Mouse (Mus musculus) heart, adult 18-20 months (tissue): ENCODE measurements at regions not wholly inside any gene's neighbourhood (a gene's known extent, or its start where the extent isn't known, plus 50 kb on each side); places are given as distances from the start of the nearest gene placed in this dataset.

Experiments used
- DNase-seq, 2 experiments: peaks; one replicate each; pipeline ENCODE4 v3.0.0; 2021 to 2022; ENCODE audit warnings: mixed read lengths in 1 of 2

GRCm38 (mm10) chr2:160066491-160067303 lies 267.3 kb downstream of the Gm826 start:
- DNase-seq = peak; percentile 78 to 85

GRCm38 (mm10) chr2:160062148-160062937 lies 271.6 kb downstream of the Gm826 start:
- no peak for DNase-seq

- DNase-seq = peak in 1 of 2 experiments; percentile 27
Observed at GRCm38 (mm10) chr2:160060091-160060490, 273.9 kb downstream of the Gm826 start.

- DNase-seq = no peak
Observed at GRCm38 (mm10) chr2:160057211-160057610, 276.8 kb downstream of the Gm826 start.

- DNase-seq = no peak
Observed at GRCm38 (mm10) chr2:160054411-160054810, 279.6 kb downstream of the Gm826 start.

- DNase-seq = no peak
Observed at GRCm38 (mm10) chr2:160048286-160048685, 285.7 kb downstream of the Gm826 start.

- DNase-seq = peak in 1 of 2 experiments; percentile 16
Observed at GRCm38 (mm10) chr2:160046881-160047543, 286.9 kb downstream of the Gm826 start.

- DNase-seq = peak; percentile 21 to 59
Observed at GRCm38 (mm10) chr2:160044591-160044990, 289.4 kb downstream of the Gm826 start.

- peak; percentile 49 to 65 for DNase-seq
Observed at GRCm38 (mm10) chr2:160044184-160044583, 289.8 kb downstream of the Gm826 start.

- DNase-seq = no peak
Observed at GRCm38 (mm10) chr2:160029432-160029831, 304.5 kb downstream of the Gm826 start.

- no peak for DNase-seq
Observed at GRCm38 (mm10) chr2:160028459-160028858, 305.5 kb downstream of the Gm826 start.

GRCm38 (mm10) chr2:160025911-160026310 lies 308.1 kb downstream of the Gm826 start:
- no peak for DNase-seq

- DNase-seq = peak; percentile 57 to 75
Observed at GRCm38 (mm10) chr2:160021541-160021940, 312.4 kb downstream of the Gm826 start.

- DNase-seq = no peak
Observed at GRCm38 (mm10) chr2:160020876-160021275, 313.1 kb downstream of the Gm826 start.

- no peak for DNase-seq
Observed at GRCm38 (mm10) chr2:160017020-160017812, 316.7 kb downstream of the Gm826 start.

- peak in 1 of 2 experiments; percentile 35 for DNase-seq
Observed at GRCm38 (mm10) chr2:160011421-160011820, 322.5 kb downstream of the Gm826 start.

GRCm38 (mm10) chr2:160002695-160003094 lies 331.3 kb downstream of the Gm826 start:
- peak; percentile 26 to 47 for DNase-seq

GRCm38 (mm10) chr2:160000449-160000848 lies 333.5 kb downstream of the Gm826 start:
- peak in 1 of 2 experiments; percentile 45 for DNase-seq

- DNase-seq = peak; percentile 20 to 45
Observed at GRCm38 (mm10) chr2:159997395-159997794, 336.6 kb downstream of the Gm826 start.

- DNase-seq = no peak
Observed at GRCm38 (mm10) chr2:159994490-159994889, 339.5 kb downstream of the Gm826 start.

GRCm38 (mm10) chr2:159986719-159987118 lies 347.2 kb downstream of the Gm826 start:
- DNase-seq = no peak

GRCm38 (mm10) chr2:159981694-159982093 lies 352.3 kb downstream of the Gm826 start:
- DNase-seq = no peak
